Mouse (Mus musculus) T-helper 2 cell (primary cell): ENCODE measurements at regions not wholly inside any gene's neighbourhood (a gene's known extent, or its start where the extent isn't known, plus 50 kb on each side); places are given as distances from the start of the nearest gene placed in this dataset.
"Not testable (repeated sequence)": the region's sequence is repeated elsewhere in the genome, so short reads cannot be mapped to it uniquely, and the experiment has no call there.

Source experiments
- in situ Hi-C: fragments of 300-600 bp; cut with MboI, MseI; formaldehyde crosslinking; loops from one replicate; pipeline ENCODE4 v1.15.1; 2025; ENCODE audit warnings: high pct_unique_total_duplicates

- in situ Hi-C loops: no loop called here
Measured at GRCm38 (mm10) chrX:103250961-103251360, 64.5 kb upstream of the Nap1l2 start.

- in situ Hi-C loops: not testable (repeated sequence)
Measured at GRCm38 (mm10) chrX:103251478-103251877, 65.0 kb upstream of the Nap1l2 start.

DNA sequence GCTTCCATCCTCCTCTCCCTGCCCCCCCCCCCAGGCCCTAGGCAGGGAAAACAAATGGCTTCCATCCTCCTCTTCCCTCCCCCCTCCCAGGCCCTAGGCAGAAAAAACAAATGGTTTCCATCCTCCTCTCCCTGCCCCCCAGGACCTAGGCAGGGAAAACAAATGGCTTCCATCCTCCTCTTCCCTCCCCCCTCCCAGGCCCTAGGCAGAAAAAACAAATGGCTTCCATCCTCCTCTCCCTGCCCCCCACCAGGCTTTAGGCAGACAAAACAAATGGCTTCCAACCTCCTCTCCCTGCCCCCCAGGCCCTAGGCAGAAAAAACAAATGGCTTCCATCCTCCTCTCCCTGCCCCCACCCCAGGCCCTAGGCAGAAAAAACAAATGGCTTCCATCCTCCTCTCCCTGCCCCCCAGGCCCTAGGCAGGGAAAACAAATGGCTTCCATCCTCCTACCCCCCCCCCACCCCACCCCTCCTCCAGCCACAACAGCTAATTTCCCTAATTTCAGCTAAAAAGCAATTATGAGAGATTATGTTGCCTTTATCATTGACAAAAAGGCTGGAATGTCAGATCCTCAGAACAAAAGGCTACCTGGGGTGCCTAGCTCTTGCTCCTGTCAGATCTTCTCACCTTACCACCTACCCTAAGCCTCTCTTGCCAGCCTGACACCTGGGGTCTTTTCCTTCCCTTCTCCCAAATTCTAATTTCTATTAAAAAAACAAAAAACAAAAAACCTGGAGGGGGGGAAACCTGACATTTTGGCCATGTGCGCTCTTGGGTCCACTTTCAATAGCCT, 65.8 kb upstream of the Nap1l2 start:
- in situ Hi-C loops: not testable (repeated sequence)

GRCm38 (mm10) chrX:103252881-103253280, 66.4 kb upstream of the Nap1l2 start:
- in situ Hi-C loops: no loop called here

DNA sequence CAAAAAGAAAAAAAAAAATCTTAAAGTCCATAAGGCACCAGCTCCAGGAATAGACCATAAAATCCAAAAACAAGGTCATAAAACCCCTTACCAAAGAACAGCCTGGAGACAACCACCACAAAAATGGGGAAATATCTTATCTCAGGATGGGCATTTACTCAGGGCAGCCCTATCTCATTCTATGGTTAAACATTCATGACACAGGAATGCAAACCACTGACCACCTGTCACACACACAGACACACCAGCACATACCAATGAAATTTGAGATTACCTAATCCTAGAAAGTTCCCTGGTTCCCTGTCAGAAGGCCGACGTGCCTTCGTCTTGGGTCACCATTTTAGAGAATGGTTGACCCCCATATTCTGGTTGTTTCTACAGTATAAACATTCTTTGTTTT, 66.3 kb upstream of the Cdx4 start:
- in situ Hi-C loops: no loop called here

- in situ Hi-C loops: loop anchor here (5.0 kb wide), 1 partner anchor 177 kb away; no protein-coding TSS in a partner anchor
Measured at GRCm38 (mm10) chrX:103259882-103260281, 61.3 kb upstream of the Cdx4 start.
